In genomic region chr6:131433153-131434048, GRCm38 (mm10) we compare ENCODE assay signal across 9 mouse cellular contexts. TPM values are rescaled to one million over a fixed set of nuclear protein-coding genes. Genes with fewer than 3 reads are reported as not detected.
DNase-seq lines count a peak whose midpoint lies in the region; ATAC-seq and TF ChIP-seq lines count a peak whose summit lies in the region.
"Had no signal": no experiment of that assay in that cellular context is flagged by ENCODE, and none has a peak within 500 bp of the region (broad histone marks: within the 10 kb centered on the region; RNA-seq: fewer than 3 reads in every experiment).

No protein-coding gene starts in this region.

- H3K27ac ChIP-seq in ES-Bruce4 (ENCODE audit: insufficient read depth, low read length) = no peak overlapping the region
- H3K27ac ChIP-seq in forebrain, embryonic 11.5 days (ENCODE audit: low read depth, low read length) = no peak overlapping the region
- no peak overlapping the region for H3K27ac ChIP-seq in intestine, embryonic 15.5 days

- ATAC-seq in forebrain, embryonic 11.5 days (replicated peaks; ENCODE audit: low FRiP score) = peak; percentile 71
- ATAC-seq in intestine, embryonic 15.5 days = peak; percentile 56
- ATAC-seq in megakaryocyte, adult 5-6 weeks (ENCODE audit: poor library complexity, severe bottlenecking) = peak; percentile 95

- peak overlapping the region; percentile 53 for H3K9ac ChIP-seq in ES-Bruce4 (ENCODE audit: low read depth, poor library complexity, severe bottlenecking)
- H3K9ac ChIP-seq in forebrain, embryonic 11.5 days (ENCODE audit: low read length) = peak overlapping the region; percentile 64
- H3K9ac ChIP-seq in intestine, embryonic 15.5 days = peak overlapping the region; percentile 56

- WGBS in forebrain, embryonic 11.5 days = 7% methylated on average over 38 of the region's 39 CpGs
- 8% methylated on average over 39 of the region's 39 CpGs for WGBS in intestine, embryonic 15.5 days

- peaks cover 5% of the 10 kb centered on the region; the same call in 1 of the 2 replicates for H3K27me3 ChIP-seq in ES-Bruce4 (ENCODE audit: control insufficient read depth, insufficient read depth, low read length, poor library complexity, severe bottlenecking)
- no peaks in the 10 kb centered on the region; the same call in 1 of the 2 replicates for H3K27me3 ChIP-seq in forebrain, embryonic 11.5 days (ENCODE audit: control insufficient read depth, insufficient read depth, low read length)
- 0 out of 2 replicates have a peak, but pooled peaks cover 4% of the 10 kb centered on the region for H3K27me3 ChIP-seq in intestine, embryonic 15.5 days (replicated peaks)

- no peaks in the 10 kb centered on the region for H3K9me3 ChIP-seq in ES-Bruce4 (replicated peaks; ENCODE audit: control insufficient read depth, insufficient read depth, low read length, poor library complexity, severe bottlenecking)
- no peaks in the 10 kb centered on the region for H3K9me3 ChIP-seq in forebrain, embryonic 11.5 days (ENCODE audit: control insufficient read depth, low read length)
- no peaks in the 10 kb centered on the region for H3K9me3 ChIP-seq in intestine, embryonic 15.5 days

- TF ChIP-seq EP300 in ES-Bruce4 (IDR thresholded peaks at IDR 0.05; ENCODE audit: insufficient read depth, low read depth, low read length) = no peak

- no peak for TF ChIP-seq CTCF in ES-Bruce4 (IDR thresholded peaks at IDR 0.05; ENCODE audit: low read depth, low read length)

- no peaks in the 10 kb centered on the region for H3K4me1 ChIP-seq in ES-Bruce4 (ENCODE audit: control insufficient read depth, insufficient read depth, low read length)
- H3K4me1 ChIP-seq in forebrain, embryonic 11.5 days (replicated peaks; ENCODE audit: control insufficient read depth, insufficient read depth, low read length) = no peaks in the 10 kb centered on the region; the same call in 1 of the 2 replicates
- no peaks in the 10 kb centered on the region for H3K4me1 ChIP-seq in intestine, embryonic 15.5 days (replicated peaks)

- no peaks in the 10 kb centered on the region for H3K36me3 ChIP-seq in ES-Bruce4 (ENCODE audit: control insufficient read depth, insufficient read depth, low read length, poor library complexity, severe bottlenecking)
- no peaks in the 10 kb centered on the region for H3K36me3 ChIP-seq in forebrain, embryonic 11.5 days (ENCODE audit: control insufficient read depth, insufficient read depth, low read length)
- H3K36me3 ChIP-seq in intestine, embryonic 15.5 days = no peaks in the 10 kb centered on the region

- no peak for TF ChIP-seq POLR2A in ES-Bruce4 (IDR thresholded peaks at IDR 0.05; ENCODE audit: insufficient read depth, low read length)

- peak overlapping the region; percentile 47 for H3K4me3 ChIP-seq in ES-Bruce4 (ENCODE audit: low read depth, low read length)
- H3K4me3 ChIP-seq in forebrain, embryonic 11.5 days (ENCODE audit: low read depth, low read length) = peak overlapping the region; percentile 36
- peak overlapping the region; percentile 41 for H3K4me3 ChIP-seq in intestine, embryonic 15.5 days (replicated peaks)

- H3K4me2 ChIP-seq in forebrain, embryonic 11.5 days (ENCODE audit: low read depth, low read length, severe bottlenecking) = peak overlapping the region; percentile 69
- H3K4me2 ChIP-seq in intestine, embryonic 15.5 days (replicated peaks) = peak overlapping the region; percentile 88

- DNase-seq in cerebellum, postnatal 10 days = peak; percentile 45 to 52
- no peak for DNase-seq in cerebellum, adult 11 months
- peak; percentile 62 for DNase-seq in forebrain, embryonic 11.5 days (ENCODE audit: low spot score)
- peak; percentile 10 for DNase-seq in yolk sac, embryonic 10.5 days (ENCODE audit: low spot score)
- DNase-seq in layer of hippocampus, adult 8-10 months (ENCODE audit: low spot score in 2 of 2) = no peak

RNA-seq across cellular contexts. Expression of gene Ybx3, which starts 45.1 kb away (rescaled TPM):
- 357 and 371 TPM in 2 replicates for polyA plus RNA-seq in ES-Bruce4 (2011; ENCODE audit: insufficient read depth, insufficient read length, low read depth, missing spikeins)
- 42.5 and 49.4 TPM in 2 replicates for polyA plus RNA-seq in forebrain, embryonic 11.5 days (2014; fragmentation: Nextera tagmentation; extraction: Ambion mirVana)
- polyA plus RNA-seq in intestine, embryonic 15.5 days (2015; fragmentation: Nextera tagmentation; extraction: Ambion mirVana) = 52.7 and 57.6 TPM in 2 replicates
- total RNA-seq in megakaryocyte, adult 5-6 weeks (2015) = 198 and 202 TPM in 2 replicates
- total RNA-seq in megakaryocyte, adult 5-6 weeks (2017) = 215 and 291 TPM in 2 replicates
- 10 to 100 TPM; 40.4 to 46.0 (median 43.7) TPM for total RNA-seq in layer of hippocampus, adult 8-10 months (2022)

RNA-seq across cellular contexts. Expression of gene 5430401F13Rik, which starts 52.8 kb away (rescaled TPM):
- not detected in 2 replicates for polyA plus RNA-seq in ES-Bruce4 (2011; ENCODE audit: insufficient read depth, insufficient read length, low read depth, missing spikeins)
- polyA plus RNA-seq in forebrain, embryonic 11.5 days (2014; fragmentation: Nextera tagmentation; extraction: Ambion mirVana) = not detected in 2 replicates
- not detected in 2 replicates for polyA plus RNA-seq in intestine, embryonic 15.5 days (2015; fragmentation: Nextera tagmentation; extraction: Ambion mirVana)
- total RNA-seq in megakaryocyte, adult 5-6 weeks (2015) = not detected in 2 replicates
- not detected in 2 replicates for total RNA-seq in megakaryocyte, adult 5-6 weeks (2017)
- total RNA-seq in layer of hippocampus, adult 8-10 months (2022) = not detected
- total RNA-seq: gastrocnemius, postnatal 4 days had no signal

RNA-seq across cellular contexts. Expression of gene Gm6619, which starts 52.8 kb away (rescaled TPM):
- not detected in 2 replicates for polyA plus RNA-seq in ES-Bruce4 (2011; ENCODE audit: insufficient read depth, insufficient read length, low read depth, missing spikeins)
- not detected in 2 replicates for polyA plus RNA-seq in forebrain, embryonic 11.5 days (2014; fragmentation: Nextera tagmentation; extraction: Ambion mirVana)
- not detected in 2 replicates for polyA plus RNA-seq in intestine, embryonic 15.5 days (2015; fragmentation: Nextera tagmentation; extraction: Ambion mirVana)
- not detected in 2 replicates for total RNA-seq in megakaryocyte, adult 5-6 weeks (2015)
- not detected in 2 replicates for total RNA-seq in megakaryocyte, adult 5-6 weeks (2017)
- not detected for total RNA-seq in layer of hippocampus, adult 8-10 months (2022)
- total RNA-seq: gastrocnemius, postnatal 4 days had no signal

Comparison
In these comparisons a context has a peak if more than half of its experiments do, and no peak if none do; other contexts are left out.
1. DNase-seq: peak in cerebellum, postnatal 10 days (2 of 2), forebrain, embryonic 11.5 days (single experiment) and yolk sac, embryonic 10.5 days (single experiment); none in cerebellum, adult 11 months (single experiment) and layer of hippocampus, adult 8-10 months (0 of 2).
2. Peak in every context shown above with its lines, with median percentiles within 50 percentile points of each other: H3K4me3 ChIP-seq, H3K9ac ChIP-seq and ATAC-seq.